Mouse (Mus musculus): ENCODE results near the gene Ryr3.

- TF ChIP-seq GATA1 (IDR thresholded peaks at IDR 0.05; ENCODE audit: borderline replicate concordance, low read length): no peak
- TF ChIP-seq FLI1 (IDR thresholded peaks at IDR 0.05; ENCODE audit: low read length): no peak
Measured at GRCm38 (mm10) chr2:112948931-112949330, 268.0 kb downstream of the Ryr3 start.

All from megakaryocyte, embryonic 14.5 days (primary cell).